Mouse (Mus musculus) myocyte (in vitro differentiated cells): ENCODE data around the gene Map2k2. TPM values are rescaled to one million over a fixed set of nuclear protein-coding genes. Genes with fewer than 3 reads are reported as not detected.
"Not testable (repeated sequence)": the region's sequence is repeated elsewhere in the genome, so short reads cannot be mapped to it uniquely, and the experiment has no call there.

Experiments used
- H3K27me3 ChIP-seq: one replicate; pipeline ENCODE4 v1.6.1; 2011; ENCODE audit not compliant: control insufficient read depth, insufficient read depth, insufficient read length
- H3K36me3 ChIP-seq: one replicate; pipeline ENCODE4 v1.6.1; 2011; ENCODE audit not compliant: control insufficient read depth, insufficient read depth
- H3K4me2 ChIP-seq: one replicate; pipeline ENCODE4 v1.6.1; 2011; ENCODE audit warnings: low read depth, control low read depth
- H3K4me3 ChIP-seq: one replicate; pipeline ENCODE4 v1.5.1; 2011; ENCODE audit warnings: mild to moderate bottlenecking, control low read depth, moderate library complexity
- H3K79me2 ChIP-seq: one replicate; pipeline ENCODE4 v1.6.1; 2011; ENCODE audit not compliant: control insufficient read depth, insufficient read depth
- H3ac ChIP-seq: one replicate; pipeline ENCODE4 v1.6.1; 2011; ENCODE audit not compliant: control insufficient read depth, insufficient read length
- CEBPB ChIP-seq: IDR thresholded peaks from 2 replicates; pipeline ENCODE4 v1.6.1; 2011; ENCODE audit warnings: mild to moderate bottlenecking, moderate library complexity; ENCODE audit not compliant: poor library complexity, insufficient read depth, severe bottlenecking
- E2F4 ChIP-seq: IDR thresholded peaks from one replicate; pipeline ENCODE4 v1.6.1; 2011; ENCODE audit warnings: mild to moderate bottlenecking, control low read depth, moderate library complexity; ENCODE audit not compliant: insufficient read depth
- MAX ChIP-seq: IDR thresholded peaks from one replicate; pipeline ENCODE4 v1.6.1; 2011; ENCODE audit warnings: low read depth, mild to moderate bottlenecking, control low read depth
- MYOD1 ChIP-seq, 3 experiments: IDR thresholded peaks; one replicate each; pipeline ENCODE4 v1.6.1; 2011; ENCODE audit warnings: control low read depth in 2 of 3, low read depth in 2 of 3, mild to moderate bottlenecking in 2 of 3, moderate library complexity in 1 of 3; ENCODE audit not compliant: insufficient read length in 2 of 3, control insufficient read depth in 1 of 3
- MYOG ChIP-seq, 3 experiments: IDR thresholded peaks; one replicate each; pipeline ENCODE4 v1.6.1; 2011; ENCODE audit warnings: control low read depth in 2 of 3, low read depth in 2 of 3, mild to moderate bottlenecking in 2 of 3; ENCODE audit not compliant: insufficient read length in 2 of 3, control insufficient read depth in 1 of 3, insufficient read depth in 1 of 3
- POLR2A ChIP-seq: IDR thresholded peaks from one replicate; pipeline ENCODE4 v1.6.1; 2011; ENCODE audit warnings: low read depth, mild to moderate bottlenecking, control low read depth, moderate library complexity; ENCODE audit not compliant: insufficient read length
- POLR2AphosphoS2 ChIP-seq: IDR thresholded peaks from one replicate; pipeline ENCODE4 v1.6.1; 2011; ENCODE audit warnings: low read depth, control low read depth; ENCODE audit not compliant: insufficient read length
- REST ChIP-seq: IDR thresholded peaks from one replicate; pipeline ENCODE4 v1.6.1; 2011; ENCODE audit warnings: mild to moderate bottlenecking, control low read depth, moderate library complexity; ENCODE audit not compliant: insufficient read depth, insufficient read length
- SRF ChIP-seq: IDR thresholded peaks from one replicate; pipeline ENCODE4 v1.6.1; 2011; ENCODE audit warnings: low read depth; ENCODE audit not compliant: control insufficient read depth, insufficient read length
- TCF12 ChIP-seq: IDR thresholded peaks from one replicate; pipeline ENCODE4 v1.6.1; 2011; ENCODE audit warnings: mild to moderate bottlenecking, control low read depth; ENCODE audit not compliant: poor library complexity, insufficient read depth, severe bottlenecking
- TCF3 ChIP-seq: IDR thresholded peaks from one replicate; pipeline ENCODE4 v1.6.1; 2011; ENCODE audit warnings: low read depth, control low read depth; ENCODE audit not compliant: insufficient read length
- USF1 ChIP-seq: IDR thresholded peaks from one replicate; pipeline ENCODE4 v1.6.1; 2011; ENCODE audit warnings: low read depth, mild to moderate bottlenecking, control low read depth, moderate library complexity
- polyA plus RNA-seq: library from polyadenylated mRNA; unstranded; fragments of >200 nt; fragmentation: generic; extraction: Trizol; gene quantifications from one replicate; pipeline ENCODE4 v1.2.1, GENCODE M21; 2012; ENCODE audit warnings: missing spikeins

Map2k2 gene
- polyA plus RNA-seq, 1 experiment = 126 TPM

- Histone ChIP-seq H3K79me2 (peaks cover 59% of the 10 kb centered on the region), H3K4me2 (no peak overlapping the region), H3ac (no peak overlapping the region), H3K4me3 (no peak overlapping the region), H3K27me3 (no peaks in the 10 kb centered on the region), H3K36me3 (no peaks in the 10 kb centered on the region)
- peak; percentile 8 to 87 (median 80) for TF ChIP-seq MYOG (IDR thresholded peaks at IDR 0.05; ENCODE audit: control insufficient read depth in 1 of 3, insufficient read depth in 1 of 3, insufficient read length in 2 of 3, low read depth in 2 of 3)
- TF ChIP-seq REST = no peak
- no peak for TF ChIP-seq TCF12
- TF ChIP-seq SRF = no peak
- no peak for TF ChIP-seq MAX
- TF ChIP-seq MYOD1 (IDR thresholded peaks at IDR 0.05; ENCODE audit: control insufficient read depth in 1 of 3, insufficient read length in 2 of 3, low read depth in 2 of 3) = peak in 2 of 3 experiments; percentile 64 to 74
Measured at GRCm38 (mm10) chr10:81165118-81165517, 59.4 kb downstream of the Map2k2 start.

DNA sequence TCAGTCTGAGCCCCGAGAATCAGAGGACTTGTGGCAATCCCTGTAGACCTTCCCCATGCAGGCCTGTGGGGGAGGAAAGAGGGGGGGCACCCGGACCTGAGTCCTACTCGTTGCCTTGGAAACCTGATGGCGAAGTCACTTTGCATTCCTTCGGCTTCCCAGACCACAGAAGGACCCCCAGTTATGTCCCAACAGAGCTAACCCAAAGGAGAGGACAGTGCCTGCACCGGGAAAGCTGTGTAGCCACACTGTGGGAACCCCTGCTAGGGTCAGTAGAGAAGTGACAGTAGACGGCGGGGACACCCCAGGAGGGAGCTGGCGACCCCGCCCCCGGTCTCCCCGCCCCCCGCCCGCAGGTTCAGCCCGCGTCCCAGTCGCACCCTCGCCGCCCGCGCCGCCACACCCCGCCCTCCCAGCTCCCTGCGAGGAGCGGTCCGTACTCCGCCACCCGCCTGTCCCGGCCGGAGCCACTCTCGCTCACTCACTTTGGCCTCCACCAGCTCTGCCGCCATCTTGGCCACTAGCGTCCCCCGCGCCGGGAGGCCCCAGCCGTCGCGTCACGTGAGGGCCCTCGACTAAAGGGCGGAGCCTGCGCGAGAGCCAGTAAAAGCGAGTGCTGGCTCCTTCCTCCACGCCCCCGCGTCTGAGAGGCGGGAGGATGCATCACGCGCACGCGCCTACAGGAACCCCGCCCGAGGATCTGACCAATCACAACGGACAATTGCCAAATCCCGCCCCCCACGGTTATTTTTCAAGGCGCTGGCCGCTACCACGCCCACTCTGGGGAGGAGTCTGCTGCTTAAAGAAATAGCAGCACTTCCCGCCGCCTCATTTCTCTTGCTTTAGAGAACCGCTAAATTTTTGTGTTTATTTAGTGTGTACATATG, 61.7 kb downstream of the Map2k2 start, which contains the start of gene Pias4:
Gene Pias4, minus strand, starts transcription at position 724 of the 887 bp plus-strand sequence.
- peak within 1 kb of the TSS; percentile 74 for H3ac ChIP-seq
- peaks cover 48% of the 10 kb centered on the region for H3K79me2 ChIP-seq
- TF ChIP-seq USF1 (peak; percentile 99), CEBPB (no peak), POLR2AphosphoS2 (peak; percentile 91), MYOG (IDR thresholded peaks at IDR 0.05; ENCODE audit: control insufficient read depth in 1 of 3, insufficient read depth in 1 of 3, insufficient read length in 2 of 3, low read depth in 2 of 3) (peak in 1 of 3 experiments; percentile 32), POLR2A (peak; percentile 95)
- H3K36me3 ChIP-seq = no peaks in the 10 kb centered on the region
- peak within 1 kb of the TSS; percentile 77 for H3K4me3 ChIP-seq
- H3K27me3 ChIP-seq = no peaks in the 10 kb centered on the region
- peak within 1 kb of the TSS; percentile 100 for H3K4me2 ChIP-seq

GRCm38 (mm10) chr10:81168087-81168431, 62.3 kb downstream of the Map2k2 start:
- H3ac ChIP-seq = peak overlapping the region; percentile 74
- TF ChIP-seq TCF12 (no peak), E2F4 (no peak), TCF3 (no peak), MYOD1 (IDR thresholded peaks at IDR 0.05; ENCODE audit: control insufficient read depth in 1 of 3, insufficient read length in 2 of 3, low read depth in 2 of 3) (no peak), MAX (no peak), MYOG (IDR thresholded peaks at IDR 0.05; ENCODE audit: control insufficient read depth in 1 of 3, insufficient read depth in 1 of 3, insufficient read length in 2 of 3, low read depth in 2 of 3) (no peak), CEBPB (no peak)
- H3K4me3 ChIP-seq = peak overlapping the region; percentile 77
- no peaks in the 10 kb centered on the region for H3K27me3 ChIP-seq
- H3K79me2 ChIP-seq = peaks cover 42% of the 10 kb centered on the region
- H3K4me2 ChIP-seq = peak overlapping the region; percentile 100
- H3K36me3 ChIP-seq = no peaks in the 10 kb centered on the region

DNA sequence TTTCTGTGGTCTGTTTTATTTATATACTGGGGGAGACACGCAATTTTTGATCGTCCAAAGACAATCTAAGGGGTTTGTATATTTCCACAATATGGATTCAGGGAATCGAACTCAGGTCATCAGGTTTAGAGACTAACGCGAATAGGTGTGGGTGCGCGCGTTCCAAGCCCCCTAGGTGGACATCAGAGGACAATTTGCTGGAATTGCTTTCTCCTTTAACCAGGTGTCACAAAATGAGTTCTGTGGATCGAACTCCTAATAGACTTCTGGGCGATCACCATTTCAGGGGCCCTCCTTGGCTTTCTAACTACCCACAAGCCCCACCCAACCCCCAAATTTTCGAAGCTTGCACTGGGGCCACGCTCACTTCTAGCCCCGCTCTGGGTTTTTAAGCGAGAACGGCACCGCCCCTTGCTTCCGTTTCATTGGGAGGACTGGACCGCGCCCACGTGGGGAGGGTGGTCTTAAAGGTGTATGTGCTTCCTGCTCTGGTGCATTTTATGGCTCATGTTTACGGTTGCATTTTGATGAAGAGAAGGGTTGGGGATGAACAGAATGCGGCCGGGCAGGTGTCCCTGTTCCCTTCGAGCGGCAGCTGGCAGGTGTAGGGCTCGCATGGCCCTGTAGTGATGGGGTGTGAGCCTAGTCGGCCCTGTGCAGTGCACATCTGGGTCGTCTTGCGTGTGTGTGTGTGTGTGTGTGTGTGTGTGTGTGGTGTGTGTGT, 63.0 kb downstream of the Map2k2 start:
- peak overlapping the region; percentile 100 for H3K4me2 ChIP-seq
- peak; percentile 65 for TF ChIP-seq USF1
- TF ChIP-seq E2F4 = peak; percentile 84
- no peak for TF ChIP-seq POLR2AphosphoS2

DNA sequence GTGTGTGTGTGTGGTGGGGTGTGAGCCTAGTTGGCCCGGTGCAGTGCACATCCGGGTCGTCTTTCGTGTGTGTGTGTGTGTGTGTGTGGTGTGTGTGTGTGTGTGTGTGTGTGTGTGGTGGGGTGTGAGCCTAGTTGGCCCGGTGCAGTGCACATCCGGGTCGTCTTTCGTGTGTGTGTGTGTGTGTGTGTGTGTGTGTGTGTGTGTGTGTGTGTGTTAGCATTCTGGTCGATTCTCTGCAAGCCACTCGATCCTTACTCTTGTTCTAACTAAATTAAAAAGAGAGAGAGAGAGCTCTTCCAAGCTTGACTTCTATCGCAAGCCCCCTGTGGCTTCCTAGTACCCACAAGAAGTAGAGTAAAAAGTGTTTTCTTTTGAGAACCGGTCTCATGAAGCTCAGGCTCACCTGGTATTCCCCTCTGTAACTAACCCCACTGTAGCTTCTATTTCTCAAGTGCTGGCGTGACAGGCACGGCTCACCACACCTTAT, 63.7 kb downstream of the Map2k2 start:
- peak overlapping the region; percentile 77 for H3K4me3 ChIP-seq

More for the DNA sequence above, 63.0 kb downstream of the Map2k2 start:
- Histone ChIP-seq H3K4me3 (peak overlapping the region; percentile 77), H3ac (no peak overlapping the region), H3K79me2 (peaks cover 37% of the 10 kb centered on the region), H3K36me3 (no peaks in the 10 kb centered on the region), H3K27me3 (no peaks in the 10 kb centered on the region)

More for the DNA sequence above, 63.7 kb downstream of the Map2k2 start:
- Histone ChIP-seq H3K79me2 (peaks cover 30% of the 10 kb centered on the region), H3K4me2 (peak overlapping the region; percentile 100)
- not testable (repeated sequence) for H3K27me3 ChIP-seq, H3K36me3 ChIP-seq, H3ac ChIP-seq
